Mouse (Mus musculus): ENCODE data around the gene Txnrd1.

Gene Txnrd1

GRCm38 (mm10) chr10:82913772-82914171 is 80.0 kb downstream of the Txnrd1 start:
- no peak for DNase-seq (ENCODE audit: low read depth, low spot score)

GRCm38 (mm10) chr10:82918675-82919074 is 84.9 kb downstream of the Txnrd1 start:
- no peak for DNase-seq (ENCODE audit: low read depth, low spot score)

GRCm38 (mm10) chr10:82919404-82919980 is 85.7 kb downstream of the Txnrd1 start:
- DNase-seq (ENCODE audit: low read depth, low spot score) = peak; percentile 83

GRCm38 (mm10) chr10:82923547-82923946 is 89.8 kb downstream of the Txnrd1 start:
- DNase-seq (ENCODE audit: low read depth, low spot score) = no peak

- no peak for DNase-seq (ENCODE audit: low read depth, low spot score)
Observed at GRCm38 (mm10) chr10:82924750-82925149, 91.0 kb downstream of the Txnrd1 start.

GRCm38 (mm10) chr10:82925624-82926023 is 91.9 kb downstream of the Txnrd1 start:
- DNase-seq (ENCODE audit: low read depth, low spot score) = no peak

- no peak for DNase-seq (ENCODE audit: low read depth, low spot score)
Observed at GRCm38 (mm10) chr10:82935018-82935633, 101.4 kb downstream of the Txnrd1 start.

- no peak for DNase-seq (ENCODE audit: low read depth, low spot score)
Observed at GRCm38 (mm10) chr10:82935774-82936173, 102.0 kb downstream of the Txnrd1 start.

Measured in telencephalon, adult 2 months (tissue).